Mouse (Mus musculus) brain, embryonic 14.5 days (tissue): ENCODE data around the gene Sez6. TPM values are rescaled to one million over a fixed set of nuclear protein-coding genes. Genes with fewer than 3 reads are reported as not detected.
A peak's percentile ranks its signal among the peaks of the same experiment; 100 is the strongest.

Experiments
- DNase-seq: peaks from one replicate; pipeline ENCODE4 v3.0.0-alpha.2; 2011; ENCODE audit warnings: low read depth
- CTCF ChIP-seq: fragments of 200-500 bp; IDR thresholded peaks from 2 replicates; pipeline ENCODE4 v1.5.1; 2012; ENCODE audit warnings: inconsistent platforms, mild to moderate bottlenecking, moderate library complexity, borderline replicate concordance; ENCODE audit not compliant: insufficient read depth, insufficient read length; ENCODE audit errors: extremely low read depth
- POLR2A ChIP-seq: fragments of 200-500 bp; IDR thresholded peaks from 2 replicates; pipeline ENCODE4 v1.6.1; 2012; ENCODE audit warnings: mild to moderate bottlenecking, inconsistent platforms, borderline replicate concordance; ENCODE audit not compliant: poor library complexity, insufficient read depth, insufficient read length, severe bottlenecking; ENCODE audit errors: extremely low read depth
- polyA plus RNA-seq: library from polyadenylated mRNA; depleted of rRNA; stranded (reverse); fragments of >200 nt; gene quantifications from 2 replicates; pipeline ENCODE4 v1.2.3, GENCODE M21; 2012

Gene Sez6
- polyA plus RNA-seq, 1 experiment: 174 TPM

DNA sequence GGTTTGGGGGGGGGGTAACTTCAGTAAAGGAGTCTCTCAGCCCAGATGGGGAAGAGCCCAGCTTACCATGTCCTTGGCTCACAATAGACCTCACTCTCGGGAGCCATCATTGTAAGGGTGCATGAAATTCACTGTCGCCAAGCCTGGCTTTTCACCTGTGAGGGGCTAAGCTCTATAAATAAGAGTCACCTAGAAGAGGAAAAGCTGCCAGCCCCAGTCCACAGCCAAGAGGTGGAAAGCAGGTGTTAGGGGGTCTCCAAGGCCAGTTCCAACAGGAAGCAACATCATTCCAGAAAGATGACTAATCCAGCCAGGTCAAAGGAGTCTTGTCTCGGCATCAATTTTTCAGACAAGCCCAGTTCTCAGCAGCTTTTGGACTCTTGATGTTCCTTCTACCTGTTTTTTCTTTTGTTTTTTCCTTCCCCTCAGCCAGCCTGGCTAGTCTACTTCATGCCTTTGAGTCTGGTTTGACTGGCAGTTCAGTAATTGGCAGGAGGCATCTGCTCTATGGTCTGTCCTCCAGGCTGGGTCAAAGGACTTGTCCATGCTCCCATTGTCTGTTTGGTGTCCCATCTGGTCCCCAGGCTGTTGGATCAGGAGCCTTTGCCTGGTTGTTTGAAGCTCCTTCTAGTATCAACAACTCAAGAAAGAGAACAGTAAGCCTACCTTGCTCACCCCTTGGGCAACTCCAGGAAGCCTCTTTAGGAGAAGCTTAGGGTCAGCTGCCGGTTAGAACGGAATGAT is 4.1 kb downstream of the Sez6 start:
- DNase-seq: no peak
- TF ChIP-seq CTCF: no peak
- TF ChIP-seq POLR2A: no peak

DNA sequence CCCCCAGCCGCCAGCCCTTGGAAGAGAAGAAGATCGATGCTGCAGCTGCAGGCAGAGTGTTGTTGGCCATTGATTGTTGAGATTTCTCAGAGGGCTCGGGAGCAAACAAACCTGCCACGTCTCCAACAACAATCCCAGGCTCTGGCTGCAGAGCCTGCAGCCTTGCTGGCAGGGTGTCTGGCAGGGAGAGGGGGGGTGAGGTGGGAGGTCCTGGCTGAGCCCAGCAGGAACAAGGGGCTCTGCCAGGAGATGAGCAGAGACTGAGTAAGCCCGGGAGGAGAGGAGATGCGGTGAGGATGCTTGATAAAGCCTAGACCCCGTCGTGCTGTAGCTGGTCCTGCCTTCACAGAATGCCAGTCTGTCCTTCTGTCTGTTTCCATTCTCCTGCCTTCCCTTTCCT is 6.2 kb downstream of the Sez6 start:
- TF ChIP-seq POLR2A (no peak), CTCF (no peak)
- DNase-seq: peak; percentile 70

GRCm38 (mm10) chr11:77937649-77938410 is 7.2 kb downstream of the Sez6 start:
- DNase-seq: peak; percentile 73
- TF ChIP-seq POLR2A: no peak
- TF ChIP-seq CTCF: no peak

DNA sequence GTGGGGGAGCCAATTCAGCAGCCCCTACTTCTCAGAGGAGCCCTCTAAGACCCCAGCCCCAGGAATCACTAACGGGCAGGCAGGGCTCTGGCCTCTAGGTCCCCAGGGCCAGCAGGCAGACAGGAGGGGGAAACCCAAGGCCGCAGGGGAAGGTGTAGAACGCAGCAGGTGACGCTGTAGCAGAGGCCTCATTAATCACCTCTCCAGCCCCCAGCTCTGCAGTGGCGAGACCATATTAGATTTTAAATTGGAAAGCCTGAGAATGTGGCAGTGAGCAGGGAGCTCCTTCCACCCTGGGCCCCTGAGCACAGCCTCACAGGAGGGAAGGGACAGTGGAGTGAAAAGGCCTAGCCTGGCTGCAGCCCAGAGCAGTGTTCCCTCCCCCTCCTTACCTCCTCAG is 11.6 kb downstream of the Sez6 start:
- peak; percentile 44 for DNase-seq
- TF ChIP-seq CTCF (no peak), POLR2A (no peak)

DNA sequence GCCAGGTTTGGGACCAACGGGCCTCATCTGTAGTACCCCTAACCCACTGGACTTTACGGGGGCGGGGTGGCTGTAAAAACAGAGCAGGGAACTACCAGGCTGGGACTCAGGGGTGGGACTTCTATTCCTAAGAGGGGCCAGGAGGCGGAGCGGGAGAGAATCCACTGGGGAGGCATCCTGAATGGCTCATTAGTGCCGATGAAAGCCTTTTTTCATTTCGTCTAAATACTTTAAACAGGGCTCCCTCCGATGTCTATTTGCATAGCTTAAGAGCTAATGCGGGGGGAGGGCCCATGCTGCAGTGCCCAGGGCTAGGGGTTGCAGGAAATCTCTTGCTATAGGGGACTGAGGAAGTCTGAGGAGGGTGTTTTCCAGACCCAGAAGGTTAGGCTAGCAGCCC is 17.3 kb downstream of the Sez6 start:
- TF ChIP-seq CTCF (no peak), POLR2A (no peak)
- peak; percentile 97 for DNase-seq

DNA sequence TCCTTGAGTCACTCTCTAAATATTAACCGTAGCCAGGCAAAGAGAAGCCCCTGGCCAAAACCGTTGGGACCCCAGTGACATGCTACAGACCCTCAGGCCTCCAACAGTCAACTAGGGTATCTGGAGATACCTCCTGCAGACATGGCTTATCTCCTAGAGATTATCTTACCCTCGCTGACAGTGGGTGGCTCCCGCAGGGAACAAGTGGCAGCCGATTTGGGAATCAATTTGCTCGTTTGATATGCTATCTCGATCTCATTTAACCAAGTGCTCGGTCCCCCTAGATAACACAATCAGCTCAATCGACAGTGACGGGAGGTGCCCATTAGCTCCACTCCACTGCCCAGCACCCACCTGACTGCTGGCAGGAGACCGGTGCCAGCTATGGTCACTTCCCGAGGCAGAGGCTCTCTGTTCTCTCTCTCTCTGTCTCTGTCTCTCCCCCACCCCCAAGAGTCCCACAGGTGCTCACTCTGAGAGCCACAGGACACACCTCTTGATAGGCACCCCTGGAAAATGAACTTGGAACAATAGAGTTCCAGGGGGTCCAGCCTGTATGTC is 19.6 kb downstream of the Sez6 start:
- TF ChIP-seq POLR2A: no peak
- TF ChIP-seq CTCF: no peak
- no peak for DNase-seq

- peak; percentile 92 for DNase-seq
- TF ChIP-seq POLR2A: no peak
- no peak for TF ChIP-seq CTCF
These were observed 20.2 kb downstream of the Sez6 start for GRCm38 (mm10) chr11:77950797-77951228.

GRCm38 (mm10) chr11:77953671-77954070 is 23.1 kb downstream of the Sez6 start:
- DNase-seq: no peak
- TF ChIP-seq CTCF (peak; percentile 66; the same call in 1 of the 2 replicates), POLR2A (no peak)

GRCm38 (mm10) chr11:77956428-77956827 is 25.8 kb downstream of the Sez6 start:
- DNase-seq: peak; percentile 88
- TF ChIP-seq POLR2A (no peak), CTCF (no peak)

DNA sequence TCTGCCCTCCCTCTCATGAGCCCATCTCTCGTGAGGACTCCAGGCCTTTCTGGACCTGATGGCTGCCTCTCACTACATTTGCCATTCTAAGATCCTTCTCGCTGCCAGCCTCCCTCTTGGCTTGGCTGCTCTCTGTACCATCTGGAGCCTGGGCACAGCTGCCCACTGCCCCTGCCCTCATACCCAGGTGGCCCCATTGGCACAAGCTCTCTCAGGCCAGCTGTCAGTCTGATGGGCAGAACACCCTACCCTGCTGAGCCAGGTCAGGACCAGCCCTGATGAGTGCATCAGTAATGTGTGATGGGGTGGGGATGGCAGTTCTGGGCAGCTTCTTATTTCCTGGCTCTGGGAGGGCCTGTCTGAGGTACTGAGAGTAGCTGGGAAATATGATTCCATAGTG is 27.7 kb downstream of the Sez6 start:
- peak; percentile 72 for DNase-seq
- TF ChIP-seq CTCF (no peak), POLR2A (no peak)

- TF ChIP-seq POLR2A (no peak), CTCF (no peak)
- DNase-seq: no peak
These were observed 28.3 kb downstream of the Sez6 start for GRCm38 (mm10) chr11:77958932-77959331.
